Mouse (Mus musculus): ENCODE measurements at regions not wholly inside any gene's neighbourhood (a gene's known extent, or its start where the extent isn't known, plus 50 kb on each side); places are given as distances from the start of the nearest gene placed in this dataset.

GRCm38 (mm10) chr17:62546286-62546685, 334.8 kb downstream of the Efna5 start:
- WGBS, result 94% methylated on average over 7 of the region's 7 CpGs
- Histone ChIP-seq H3K4me3 (ENCODE audit: control insufficient read depth, insufficient read depth, low read length) (no peak overlapping the region), H3K27me3 (ENCODE audit: control insufficient read depth, insufficient read depth, low read length) (no peaks in the 10 kb centered on the region), H3K4me1 (replicated peaks; ENCODE audit: control insufficient read depth, insufficient read depth, low read length) (no peaks in the 10 kb centered on the region), H3K27ac (ENCODE audit: control insufficient read depth, insufficient read depth, low read length) (no peak overlapping the region), H3K36me3 (ENCODE audit: control insufficient read depth, insufficient read depth, low read length) (no peaks in the 10 kb centered on the region)
- DNase-seq, result no peak
- TF ChIP-seq POLR2A (IDR thresholded peaks at IDR 0.05; ENCODE audit: control insufficient read depth, extremely low read depth, insufficient read depth, low read length, poor library complexity) (no peak), CTCF (IDR thresholded peaks at IDR 0.05; ENCODE audit: borderline replicate concordance, control insufficient read depth, extremely low read depth, insufficient read depth, low read length, poor library complexity) (no peak)

GRCm38 (mm10) chr17:62545330-62545729, 335.8 kb downstream of the Efna5 start:
- no peak for DNase-seq
- no peak overlapping the region for H3K27ac ChIP-seq (ENCODE audit: control insufficient read depth, insufficient read depth, low read length)
- H3K4me3 ChIP-seq (ENCODE audit: control insufficient read depth, insufficient read depth, low read length), result no peak overlapping the region

GRCm38 (mm10) chr17:62543056-62543975, 337.8 kb downstream of the Efna5 start:
- 94% methylated on average over 18 of the region's 18 CpGs for WGBS
- H3K27ac ChIP-seq (ENCODE audit: control insufficient read depth, insufficient read depth, low read length), result no peak overlapping the region
- no peaks in the 10 kb centered on the region for H3K4me1 ChIP-seq (replicated peaks; ENCODE audit: control insufficient read depth, insufficient read depth, low read length)

More at GRCm38 (mm10) chr17:62545330-62545729, 335.8 kb downstream of the Efna5 start:
- TF ChIP-seq CTCF (IDR thresholded peaks at IDR 0.05; ENCODE audit: borderline replicate concordance, control insufficient read depth, extremely low read depth, insufficient read depth, low read length, poor library complexity) (no peak), POLR2A (IDR thresholded peaks at IDR 0.05; ENCODE audit: control insufficient read depth, extremely low read depth, insufficient read depth, low read length, poor library complexity) (no peak)
- 60% methylated on average over 9 of the region's 9 CpGs for WGBS
- Histone ChIP-seq H3K4me1 (replicated peaks; ENCODE audit: control insufficient read depth, insufficient read depth, low read length) (no peaks in the 10 kb centered on the region), H3K36me3 (ENCODE audit: control insufficient read depth, insufficient read depth, low read length) (no peaks in the 10 kb centered on the region), H3K27me3 (ENCODE audit: control insufficient read depth, insufficient read depth, low read length) (no peaks in the 10 kb centered on the region)

GRCm38 (mm10) chr17:62529911-62530310, 351.2 kb downstream of the Efna5 start:
- Histone ChIP-seq H3K27me3 (ENCODE audit: control insufficient read depth, insufficient read depth, low read length) (no peaks in the 10 kb centered on the region), H3K4me3 (ENCODE audit: control insufficient read depth, insufficient read depth, low read length) (no peak overlapping the region), H3K27ac (ENCODE audit: control insufficient read depth, insufficient read depth, low read length) (no peak overlapping the region), H3K36me3 (ENCODE audit: control insufficient read depth, insufficient read depth, low read length) (no peaks in the 10 kb centered on the region), H3K4me1 (replicated peaks; ENCODE audit: control insufficient read depth, insufficient read depth, low read length) (no peaks in the 10 kb centered on the region)
- DNase-seq, result no peak
- WGBS, result 98% methylated on average over 2 of the region's 2 CpGs
- TF ChIP-seq POLR2A (IDR thresholded peaks at IDR 0.05; ENCODE audit: control insufficient read depth, extremely low read depth, insufficient read depth, low read length, poor library complexity), result no peak
- TF ChIP-seq CTCF (IDR thresholded peaks at IDR 0.05; ENCODE audit: borderline replicate concordance, control insufficient read depth, extremely low read depth, insufficient read depth, low read length, poor library complexity), result no peak

More at GRCm38 (mm10) chr17:62543056-62543975, 337.8 kb downstream of the Efna5 start:
- no peak for TF ChIP-seq CTCF (IDR thresholded peaks at IDR 0.05; ENCODE audit: borderline replicate concordance, control insufficient read depth, extremely low read depth, insufficient read depth, low read length, poor library complexity)
- TF ChIP-seq POLR2A (IDR thresholded peaks at IDR 0.05; ENCODE audit: control insufficient read depth, extremely low read depth, insufficient read depth, low read length, poor library complexity), result no peak
- no peaks in the 10 kb centered on the region for H3K27me3 ChIP-seq (ENCODE audit: control insufficient read depth, insufficient read depth, low read length)
- DNase-seq, result no peak
- no peaks in the 10 kb centered on the region for H3K36me3 ChIP-seq (ENCODE audit: control insufficient read depth, insufficient read depth, low read length)
- H3K4me3 ChIP-seq (ENCODE audit: control insufficient read depth, insufficient read depth, low read length), result no peak overlapping the region

- H3K27me3 ChIP-seq (ENCODE audit: control insufficient read depth, insufficient read depth, low read length), result no peaks in the 10 kb centered on the region
- DNase-seq, result no peak
- WGBS, result 98% methylated on average over 2 of the region's 2 CpGs
- no peak overlapping the region for H3K4me3 ChIP-seq (ENCODE audit: control insufficient read depth, insufficient read depth, low read length)
- H3K27ac ChIP-seq (ENCODE audit: control insufficient read depth, insufficient read depth, low read length), result no peak overlapping the region
- H3K4me1 ChIP-seq (replicated peaks; ENCODE audit: control insufficient read depth, insufficient read depth, low read length), result no peaks in the 10 kb centered on the region
- no peaks in the 10 kb centered on the region for H3K36me3 ChIP-seq (ENCODE audit: control insufficient read depth, insufficient read depth, low read length)
- no peak for TF ChIP-seq POLR2A (IDR thresholded peaks at IDR 0.05; ENCODE audit: control insufficient read depth, extremely low read depth, insufficient read depth, low read length, poor library complexity)
- TF ChIP-seq CTCF (IDR thresholded peaks at IDR 0.05; ENCODE audit: borderline replicate concordance, control insufficient read depth, extremely low read depth, insufficient read depth, low read length, poor library complexity), result no peak
These were observed 353.6 kb downstream of the Efna5 start for GRCm38 (mm10) chr17:62527556-62527955.

- no peak for DNase-seq
These were observed 367.5 kb downstream of the Efna5 start for GRCm38 (mm10) chr17:62513635-62514034.

More at GRCm38 (mm10) chr17:62513635-62514034, 367.5 kb downstream of the Efna5 start:
- WGBS, result 85% methylated on average over 3 of the region's 3 CpGs
- no peaks in the 10 kb centered on the region for H3K36me3 ChIP-seq (ENCODE audit: control insufficient read depth, insufficient read depth, low read length)
- H3K27me3 ChIP-seq (ENCODE audit: control insufficient read depth, insufficient read depth, low read length), result no peaks in the 10 kb centered on the region
- H3K4me3 ChIP-seq (ENCODE audit: control insufficient read depth, insufficient read depth, low read length), result no peak overlapping the region
- no peak for TF ChIP-seq POLR2A (IDR thresholded peaks at IDR 0.05; ENCODE audit: control insufficient read depth, extremely low read depth, insufficient read depth, low read length, poor library complexity)
- no peak for TF ChIP-seq CTCF (IDR thresholded peaks at IDR 0.05; ENCODE audit: borderline replicate concordance, control insufficient read depth, extremely low read depth, insufficient read depth, low read length, poor library complexity)
- H3K27ac ChIP-seq (ENCODE audit: control insufficient read depth, insufficient read depth, low read length), result no peak overlapping the region
- H3K4me1 ChIP-seq (replicated peaks; ENCODE audit: control insufficient read depth, insufficient read depth, low read length), result no peaks in the 10 kb centered on the region
